Mouse (Mus musculus) MN1 (cell line): ENCODE measurements around the gene Camk2n2.

Experiments used
- DNase-seq: peaks from one replicate; pipeline ENCODE4 v3.0.0-alpha.2; 2016; ENCODE audit warnings: low spot score

The Camk2n2 gene

GRCm38 (mm10) chr16:20610501-20611356 is 10.4 kb downstream of the Camk2n2 start:
- DNase-seq: peak; percentile 86

GRCm38 (mm10) chr16:20604705-20605104 is 16.4 kb downstream of the Camk2n2 start:
- peak; percentile 23 for DNase-seq

GRCm38 (mm10) chr16:20600511-20600910 is 20.6 kb downstream of the Camk2n2 start:
- DNase-seq: peak; percentile 50

DNA sequence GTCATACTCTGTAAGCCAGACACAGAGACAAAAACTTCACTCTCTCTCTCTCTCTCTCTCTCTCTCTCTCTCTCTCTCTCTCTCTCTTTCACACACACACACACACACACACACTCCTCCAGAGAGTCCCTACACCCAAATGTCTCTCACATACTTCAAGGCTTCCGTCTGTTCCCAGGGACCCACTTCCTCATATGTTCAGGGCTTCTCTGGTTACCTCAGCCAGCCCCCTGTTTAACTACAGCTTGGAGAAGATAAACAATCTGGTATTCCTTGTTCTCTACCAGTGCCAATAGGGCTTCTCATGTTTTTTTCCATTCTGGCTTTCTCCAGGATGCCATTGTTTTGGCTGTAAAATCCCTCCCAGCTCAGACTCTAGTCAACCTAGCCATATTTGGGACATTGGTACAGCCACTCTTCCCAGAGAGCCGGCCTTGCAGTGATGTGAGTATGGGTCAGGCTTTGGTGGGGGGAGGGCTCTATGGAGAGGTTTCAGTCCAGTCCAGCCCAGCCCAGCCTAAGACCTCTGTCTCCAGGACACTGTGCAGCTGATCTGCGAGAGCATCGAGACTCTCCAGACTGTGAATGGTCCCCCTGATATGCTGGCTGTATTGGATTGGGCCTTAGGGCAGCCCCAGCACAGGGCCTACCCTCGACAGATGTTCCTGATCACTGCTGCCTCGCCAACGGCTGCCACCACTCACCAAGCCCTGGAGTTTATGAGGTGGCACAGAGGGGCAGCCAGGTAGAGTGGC is 24.2 kb downstream of the Camk2n2 start:
- no peak for DNase-seq

GRCm38 (mm10) chr16:20595737-20596136 is 25.4 kb downstream of the Camk2n2 start:
- no peak for DNase-seq

GRCm38 (mm10) chr16:20595060-20595673 is 25.9 kb downstream of the Camk2n2 start:
- DNase-seq: no peak

DNA sequence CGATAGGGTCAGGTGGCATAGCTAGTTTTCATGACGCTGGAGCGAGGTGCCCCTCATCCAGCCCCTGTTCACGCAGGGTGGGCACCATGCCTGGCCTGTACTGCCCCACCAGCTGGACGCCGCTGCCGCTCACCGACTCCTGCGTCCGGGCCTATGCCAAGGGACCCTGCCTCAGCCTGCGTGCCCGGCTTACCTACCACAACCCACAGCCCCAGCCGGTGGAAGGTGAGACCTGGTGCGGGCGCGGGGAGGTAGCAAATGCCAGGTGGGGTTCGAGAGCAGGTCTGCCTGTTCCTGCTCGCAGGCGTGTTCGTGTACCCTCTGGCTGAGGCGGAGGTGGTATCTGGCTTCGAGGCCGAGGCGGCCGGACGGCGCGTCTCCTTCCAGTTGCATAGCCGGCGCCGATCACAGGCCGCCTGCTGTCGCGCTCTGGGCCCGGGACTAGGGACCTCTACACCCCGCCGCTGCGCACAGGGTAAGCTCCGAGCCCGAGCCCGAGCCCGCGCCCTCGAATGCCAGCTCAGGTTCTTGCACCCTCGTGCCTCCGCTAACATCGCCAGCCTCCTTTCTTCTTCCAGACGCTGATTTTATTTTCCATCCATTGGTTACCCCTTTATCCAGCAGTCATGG is 29.9 kb downstream of the Camk2n2 start:
- DNase-seq: no peak

DNA sequence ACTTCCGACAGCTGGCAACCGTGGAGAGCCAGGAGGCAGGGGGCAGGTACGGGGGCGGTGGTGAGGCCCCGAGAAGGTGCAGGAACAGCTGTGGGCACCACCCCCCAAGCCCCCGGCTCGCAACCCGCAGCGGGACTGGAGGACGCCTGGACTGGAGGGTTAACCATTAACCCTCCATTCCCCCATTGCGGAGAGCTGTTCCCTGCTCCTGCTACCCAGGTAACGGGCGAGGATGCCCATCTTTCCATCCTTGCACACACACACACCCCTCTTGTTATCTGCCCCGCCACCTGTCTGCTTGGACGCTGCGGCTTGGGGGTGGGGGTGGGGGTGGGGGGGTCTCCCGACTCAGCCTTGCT is 30.4 kb downstream of the Camk2n2 start:
- DNase-seq: no peak

- DNase-seq: peak; percentile 69
Observed at GRCm38 (mm10) chr16:20589939-20590679, 31.0 kb downstream of the Camk2n2 start.

DNA sequence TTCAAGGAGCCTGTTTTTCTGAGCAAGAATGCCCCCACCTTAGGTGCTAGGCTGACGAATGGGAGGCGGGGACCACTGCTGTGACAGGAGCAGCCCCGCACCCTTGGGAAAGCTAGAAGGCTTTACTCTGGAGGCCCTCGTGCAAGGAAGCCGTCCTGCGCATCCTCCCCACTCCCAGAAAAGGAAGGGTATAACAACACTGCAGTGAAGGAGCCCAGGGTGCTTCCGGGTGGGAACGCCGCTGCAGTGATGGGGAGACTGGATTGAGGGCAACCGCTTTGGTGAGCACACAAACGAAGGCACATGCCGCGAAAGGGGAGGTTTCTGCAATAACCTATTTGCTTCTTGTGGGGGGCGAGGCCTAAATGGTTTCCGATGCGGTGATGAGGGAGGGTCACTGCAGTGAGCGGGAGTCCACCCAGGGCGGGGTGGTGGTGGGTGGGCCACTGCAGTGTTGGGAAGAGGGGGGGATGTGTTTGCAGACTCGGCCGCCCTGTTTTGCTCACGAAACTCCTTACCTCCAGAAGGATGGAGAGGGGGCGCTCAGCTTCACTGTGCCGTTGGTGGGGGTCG is 31.6 kb downstream of the Camk2n2 start, which contains the start of gene Vwa5b2:
Gene Vwa5b2, plus strand, starts transcription at position 106 of the 573 bp plus-strand sequence.
- DNase-seq: peak; percentile 25
